Comparison of ENCODE assay signal across 10 mouse cellular contexts in genomic region chr9:83315941-83316817, GRCm38 (mm10).
DNase-seq lines count a peak whose midpoint lies in the region; ATAC-seq and TF ChIP-seq lines count a peak whose summit lies in the region.
"Had no signal": no experiment of that assay in that cellular context is flagged by ENCODE, and none has a peak within 500 bp of the region (broad histone marks: within the 10 kb centered on the region; RNA-seq: fewer than 3 reads in every experiment).

No protein-coding gene starts in this region.

- H3K9ac ChIP-seq in heart, adult 2 months (ENCODE audit: low read depth, low read length) = no peak overlapping the region
- H3K9ac ChIP-seq in stomach, postnatal 0 days (ENCODE audit: low read length) = no peak overlapping the region
- no peak overlapping the region for H3K9ac ChIP-seq in kidney, embryonic 16.5 days (replicated peaks; ENCODE audit: low read length)
- H3K9ac ChIP-seq: lung, embryonic 15.5 days had no signal

- no peak for TF ChIP-seq CTCF in heart, adult 2 months (IDR thresholded peaks at IDR 0.05)
- TF ChIP-seq CTCF in stomach, postnatal 0 days (IDR thresholded peaks at IDR 0.05; ENCODE audit: low read depth) = no peak

- no peak overlapping the region for H3K4me2 ChIP-seq in stomach, postnatal 0 days (replicated peaks; ENCODE audit: low read depth)
- no peak overlapping the region for H3K4me2 ChIP-seq in kidney, embryonic 16.5 days (replicated peaks; ENCODE audit: low read depth, low read length)
- H3K4me2 ChIP-seq: lung, embryonic 15.5 days had no signal

- peak; percentile 29 to 39 for DNase-seq in heart, postnatal 10 days
- DNase-seq in heart, adult 2 months = no peak
- peak; percentile 92 for DNase-seq in brain, adult 2 months (ENCODE audit: low read depth, low spot score)
- peak; percentile 62 to 71 for DNase-seq in frontal cortex, postnatal 10 days (ENCODE audit: low spot score in 2 of 2)
- peak; percentile 65 to 86 for DNase-seq in left cerebral cortex, postnatal 10 days (ENCODE audit: extremely low spot score in 1 of 2, low spot score in 2 of 2)
- DNase-seq in stomach, postnatal 0 days (ENCODE audit: low spot score) = no peak
- no peak for DNase-seq in testis, postnatal 10 days (ENCODE audit: low spot score)

- no peaks in the 10 kb centered on the region for H3K9me3 ChIP-seq in stomach, postnatal 0 days (ENCODE audit: control insufficient read depth, low read length)
- no peaks in the 10 kb centered on the region for H3K9me3 ChIP-seq in kidney, embryonic 16.5 days (ENCODE audit: low read length)
- H3K9me3 ChIP-seq: lung, embryonic 15.5 days had no signal

- ATAC-seq in stomach, postnatal 0 days (ENCODE audit: low FRiP score, low TSS enrichment) = 0 out of 2 replicates have a peak, but pooled peaks have one; percentile 29
- ATAC-seq in kidney, embryonic 16.5 days (ENCODE audit: low FRiP score, low TSS enrichment) = no peak

- no peak overlapping the region for H3K4me3 ChIP-seq in heart, adult 2 months
- no peak overlapping the region for H3K4me3 ChIP-seq in stomach, postnatal 0 days (ENCODE audit: low read depth, low read length)
- no peak overlapping the region for H3K4me3 ChIP-seq in kidney, embryonic 16.5 days (ENCODE audit: low read length)
- H3K4me3 ChIP-seq: erythroblast, embryonic 14.5 days; lung, embryonic 15.5 days had no signal

- H3K4me1 ChIP-seq in heart, adult 2 months (ENCODE audit: control insufficient read depth, insufficient read depth, low read length) = no peaks in the 10 kb centered on the region; the same call in none of the 2 replicates
- no peaks in the 10 kb centered on the region for H3K4me1 ChIP-seq in stomach, postnatal 0 days (replicated peaks; ENCODE audit: control insufficient read depth, insufficient read depth)
- H3K4me1 ChIP-seq in kidney, embryonic 16.5 days (ENCODE audit: insufficient read depth, low read length) = peaks cover 15% of the 10 kb centered on the region; the same call in 1 of the 2 replicates

- 61% methylated on average over 10 of the region's 10 CpGs for WGBS in heart, adult 2 months
- WGBS in stomach, postnatal 0 days = 37% methylated on average over 10 of the region's 10 CpGs
- 53% methylated on average over 10 of the region's 10 CpGs for WGBS in kidney, embryonic 16.5 days

- H3K27me3 ChIP-seq in heart, adult 2 months (ENCODE audit: control insufficient read depth, insufficient read depth, low read length) = no peaks in the 10 kb centered on the region; the same call in 1 of the 2 replicates
- no peaks in the 10 kb centered on the region for H3K27me3 ChIP-seq in stomach, postnatal 0 days (ENCODE audit: control insufficient read depth, insufficient read depth, low read length)
- no peaks in the 10 kb centered on the region for H3K27me3 ChIP-seq in kidney, embryonic 16.5 days (ENCODE audit: insufficient read depth, low read length)
- H3K27me3 ChIP-seq: lung, embryonic 15.5 days had no signal

- H3K27ac ChIP-seq in heart, adult 2 months = no peak overlapping the region
- H3K27ac ChIP-seq in stomach, postnatal 0 days (replicated peaks) = no peak overlapping the region
- H3K27ac ChIP-seq in kidney, embryonic 16.5 days (ENCODE audit: low read length) = no peak overlapping the region
- H3K27ac ChIP-seq: lung, embryonic 15.5 days had no signal

- no peak for TF ChIP-seq EP300 in heart, adult 2 months (IDR thresholded peaks at IDR 0.05; ENCODE audit: insufficient read depth, low read depth, low read length)
- no peak for TF ChIP-seq EP300 in stomach, postnatal 0 days (optimal IDR thresholded peaks at IDR 0.05)

- TF ChIP-seq POLR2A in heart, adult 2 months (IDR thresholded peaks at IDR 0.05; ENCODE audit: insufficient read depth, low read depth, low read length) = no peak

- H3K79me2 ChIP-seq in heart, adult 2 months (replicated peaks; ENCODE audit: control insufficient read depth, insufficient read depth, low read length) = no peaks in the 10 kb centered on the region

- intact Hi-C loops in heart, postnatal 10 days (cut with DNase I) = no loop called here
- intact Hi-C loops in heart, adult 2 months (cut with DNase I) = no loop called here
- intact Hi-C loops in left cerebral cortex, postnatal 10 days (cut with DNase I) = loop anchor here (2.0 to 5.0 kb wide), 2 partner anchors 171 to 339 kb away; partner anchors contain the start of gene Phip

- H3K36me3 ChIP-seq in heart, adult 2 months (ENCODE audit: control insufficient read depth, insufficient read depth, low read length) = no peaks in the 10 kb centered on the region
- no peaks in the 10 kb centered on the region for H3K36me3 ChIP-seq in stomach, postnatal 0 days (ENCODE audit: control insufficient read depth, insufficient read depth, low read length)
- H3K36me3 ChIP-seq in kidney, embryonic 16.5 days (ENCODE audit: insufficient read depth, low read length) = no peaks in the 10 kb centered on the region
- H3K36me3 ChIP-seq: lung, embryonic 15.5 days had no signal

Comparison
In these comparisons a context has a peak if more than half of its experiments do, and no peak if none do; other contexts are left out.
1. DNase-seq: peak in heart, postnatal 10 days (2 of 2), brain, adult 2 months (single experiment), frontal cortex, postnatal 10 days (2 of 2) and left cerebral cortex, postnatal 10 days (2 of 2); none in heart, adult 2 months (0 of 2), stomach, postnatal 0 days (single experiment) and testis, postnatal 10 days (single experiment).